Mouse (Mus musculus) heart, postnatal 10 days (tissue): ENCODE measurements around the gene Dnal1. TPM values are rescaled to one million over a fixed set of nuclear protein-coding genes. Genes with fewer than 3 reads are reported as not detected.

Experiments
- DNase-seq, 2 experiments: peaks; one replicate each; pipeline ENCODE4 v3.0.0; 2021
- intact Hi-C: fragments of 180-260 bp; cut with DNase I; formaldehyde crosslinking; loops from one replicate; pipeline ENCODE4 v1.15.1; 2025
- total RNA-seq, 2 experiments: library from RNA; stranded (reverse); gene quantifications; 2 replicates each; pipeline ENCODE4 v1.2.3; 2021

Gene Dnal1
- total RNA-seq, 2 experiments from 2014 or later, result 10.3 to 10.6 TPM

DNA sequence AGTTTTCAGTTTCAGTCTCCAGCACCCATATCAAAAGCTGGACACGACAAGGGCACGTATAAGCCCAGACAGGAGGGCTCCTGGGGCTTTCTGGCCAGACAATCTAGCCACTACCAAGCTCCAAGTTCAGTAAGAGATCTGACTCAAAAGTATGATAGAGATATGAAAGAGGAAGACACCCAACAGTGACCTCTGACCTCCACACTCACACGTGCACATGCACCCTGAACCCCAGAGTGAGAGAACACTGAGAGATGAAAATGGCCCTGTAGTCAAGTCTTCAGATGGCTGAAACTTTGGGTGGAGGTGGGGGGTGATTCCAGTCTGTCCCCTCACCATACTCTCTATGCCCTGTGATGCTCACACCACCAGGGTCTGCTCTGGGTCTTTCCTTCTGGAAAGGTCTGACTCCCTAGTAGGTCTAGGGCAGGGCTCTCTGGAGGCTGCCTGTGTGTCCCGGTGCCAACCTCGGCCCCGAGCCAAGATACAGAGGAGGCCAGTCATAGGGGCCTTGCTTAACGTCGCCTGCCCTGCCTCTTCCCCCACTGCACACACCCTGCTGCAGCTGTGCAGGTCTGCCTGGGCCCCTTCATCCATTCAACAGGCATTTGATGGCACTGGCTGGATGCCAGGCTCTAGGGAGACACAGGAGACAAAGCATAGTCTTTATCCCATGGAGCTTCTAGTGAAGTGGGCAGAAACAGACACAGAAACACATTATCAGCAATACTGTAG, 66.7 kb downstream of the Dnal1 start:
- intact Hi-C loops, result no loop called here
- DNase-seq, result peak; percentile 87 to 88

DNA sequence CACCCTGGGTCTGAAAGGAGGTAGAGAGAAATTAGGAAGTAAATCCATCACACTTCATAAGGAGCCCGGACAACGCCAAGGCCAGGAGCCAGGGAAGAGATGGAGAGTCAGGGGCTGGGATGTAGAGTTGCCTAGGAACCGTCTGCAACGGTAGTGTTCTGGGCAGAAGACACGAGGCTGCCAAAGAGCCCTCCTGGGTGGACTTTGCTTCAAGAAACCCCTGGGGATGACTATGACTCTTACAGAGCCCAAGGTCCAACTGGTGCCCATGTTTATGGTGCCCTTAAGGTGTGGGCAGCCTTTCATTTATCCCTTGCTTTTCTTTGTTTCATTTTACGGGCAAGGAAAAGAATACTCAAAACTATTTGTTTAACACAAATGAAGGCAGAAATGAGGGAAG, 67.8 kb downstream of the Dnal1 start:
- no peak for DNase-seq
- intact Hi-C loops, result no loop called here

DNA sequence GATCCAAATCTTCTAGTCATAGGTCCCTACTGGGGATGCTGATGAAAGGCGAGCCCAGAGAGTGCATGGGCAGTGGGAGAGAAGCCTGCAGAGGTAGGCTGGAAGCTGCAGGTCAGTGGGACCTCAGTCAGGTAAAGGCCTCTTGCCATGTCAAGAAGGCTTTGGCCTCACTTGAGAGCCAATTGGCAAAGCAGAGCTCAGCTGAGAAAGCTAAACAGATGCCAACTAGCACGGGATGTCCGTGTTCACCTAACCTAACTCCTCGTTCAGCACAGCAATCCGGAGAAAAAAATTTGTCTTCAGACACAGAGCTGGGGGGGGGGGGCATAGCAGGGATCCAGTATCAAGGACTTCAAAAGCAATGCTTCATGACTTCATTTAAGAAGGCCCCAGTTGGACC, 70.8 kb downstream of the Dnal1 start:
- DNase-seq, result no peak
- intact Hi-C loops, result no loop called here

GRCm38 (mm10) chr12:84185547-84185946, 71.4 kb downstream of the Dnal1 start:
- DNase-seq, result no peak
- intact Hi-C loops, result no loop called here

DNA sequence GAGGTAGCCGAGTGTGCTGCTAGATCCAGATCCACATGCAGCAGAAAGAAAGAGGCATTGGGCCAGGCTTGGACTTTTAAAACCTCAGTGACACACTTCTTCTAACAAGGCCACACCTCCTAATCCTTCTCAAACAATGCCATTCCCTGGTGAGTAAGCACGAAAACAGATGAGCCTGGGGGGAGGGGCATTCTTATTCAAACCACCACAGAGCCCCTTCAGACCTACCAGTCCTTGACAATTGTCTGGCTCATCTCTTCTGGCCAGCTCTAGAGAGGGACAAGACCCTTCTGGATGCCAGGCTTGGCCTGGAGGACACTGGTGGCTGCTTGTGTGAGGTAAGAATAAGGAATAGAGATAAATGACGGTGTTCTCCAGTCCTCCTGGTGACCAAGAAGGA, 72.4 kb downstream of the Dnal1 start:
- intact Hi-C loops, result no loop called here
- DNase-seq, result no peak

GRCm38 (mm10) chr12:84186950-84187349, 72.8 kb downstream of the Dnal1 start:
- DNase-seq, result peak; percentile 62 to 63
- intact Hi-C loops, result no loop called here

DNA sequence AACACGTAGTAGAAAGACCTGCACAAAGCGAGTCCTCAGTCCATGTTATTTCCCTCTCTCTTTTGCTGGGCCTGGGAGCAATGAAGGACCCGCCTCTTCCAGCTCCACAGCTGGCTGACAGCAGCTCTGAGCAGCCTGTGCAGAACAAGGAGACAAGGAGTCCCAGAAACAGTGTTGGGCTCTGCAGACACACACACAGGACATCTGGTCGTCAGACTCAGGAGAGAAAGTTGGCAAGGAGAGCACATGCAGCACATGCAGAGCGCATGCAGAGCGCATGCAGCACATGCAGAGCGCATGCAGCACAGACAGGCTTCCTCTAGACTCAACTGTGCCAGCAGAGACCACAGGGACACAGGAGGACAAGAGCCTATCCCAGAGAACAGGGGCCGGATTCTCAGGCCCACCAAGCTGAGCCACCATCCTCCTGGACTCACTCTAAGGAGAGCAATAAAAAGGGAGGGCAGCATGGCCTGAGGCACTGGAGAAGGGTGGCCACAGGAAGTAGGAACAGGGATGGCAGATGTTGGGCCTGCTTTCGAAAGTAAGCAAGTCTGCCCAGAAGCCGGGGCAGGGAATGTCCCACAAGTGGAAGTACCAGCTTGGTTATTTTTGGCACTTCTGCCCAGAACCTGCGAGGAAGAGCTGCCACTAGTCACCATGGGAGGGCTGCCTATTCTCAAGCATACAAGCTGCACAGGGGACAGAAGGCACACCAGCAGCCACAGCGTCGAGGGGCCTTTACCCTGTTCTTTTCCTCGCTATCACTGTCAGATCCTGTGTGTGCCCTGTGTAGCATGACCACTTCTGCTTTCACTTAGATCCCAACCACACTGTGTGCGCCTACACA, 73.8 kb downstream of the Dnal1 start:
- peak; percentile 65 to 66 for DNase-seq
- intact Hi-C loops, result no loop called here

DNA sequence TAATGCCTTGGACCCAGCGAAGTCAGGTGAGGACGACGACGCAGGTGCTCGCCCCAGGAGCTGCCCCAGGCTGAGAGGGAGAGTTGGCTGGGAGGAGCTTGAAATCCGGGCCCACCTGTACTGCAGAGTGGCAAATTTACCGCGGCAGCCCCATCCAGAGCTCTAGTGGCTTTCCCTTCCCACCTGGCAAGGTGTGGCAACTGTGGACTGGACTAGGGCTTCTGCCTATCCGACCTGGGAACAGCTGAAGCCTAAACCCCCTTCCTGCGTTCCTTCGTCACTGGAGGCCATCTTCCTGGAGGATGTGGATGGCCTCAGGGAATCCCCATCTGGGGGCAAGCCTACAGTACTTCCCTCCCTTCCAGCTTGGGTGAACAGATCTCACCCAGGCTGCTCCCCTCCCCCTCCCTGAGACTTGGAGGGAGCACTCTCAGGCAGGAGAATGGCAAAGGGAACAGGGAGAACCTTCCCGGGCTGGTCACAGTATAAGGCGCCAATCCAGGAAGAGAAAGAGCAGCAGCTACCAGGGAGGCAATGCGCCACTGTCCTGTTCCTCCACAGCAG, 74.8 kb downstream of the Dnal1 start:
- intact Hi-C loops, result no loop called here
- no peak for DNase-seq

- DNase-seq, result no peak
- intact Hi-C loops, result no loop called here
Measured at GRCm38 (mm10) chr12:84190151-84190820, 76.1 kb downstream of the Dnal1 start.

DNA sequence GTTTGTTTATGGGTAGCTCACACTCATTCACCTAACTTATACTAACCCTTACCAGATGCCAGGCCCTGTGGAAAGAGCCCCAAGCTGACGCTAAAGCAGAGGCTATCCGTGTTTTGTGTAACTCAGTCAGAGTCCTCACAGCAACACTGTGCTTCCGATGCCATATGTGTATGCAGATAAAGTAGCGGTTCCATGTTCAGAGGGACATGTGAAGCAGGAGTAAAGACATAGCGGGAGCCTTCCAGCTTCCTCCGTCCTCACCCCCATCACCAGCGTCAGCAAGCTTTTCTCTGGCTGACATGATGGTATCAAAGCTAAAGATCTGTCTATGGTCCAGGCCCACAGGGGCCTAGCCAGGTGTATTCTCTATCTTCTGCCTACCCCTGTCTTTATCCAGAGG, 77.0 kb downstream of the Dnal1 start:
- no peak for DNase-seq
- intact Hi-C loops, result no loop called here

DNA sequence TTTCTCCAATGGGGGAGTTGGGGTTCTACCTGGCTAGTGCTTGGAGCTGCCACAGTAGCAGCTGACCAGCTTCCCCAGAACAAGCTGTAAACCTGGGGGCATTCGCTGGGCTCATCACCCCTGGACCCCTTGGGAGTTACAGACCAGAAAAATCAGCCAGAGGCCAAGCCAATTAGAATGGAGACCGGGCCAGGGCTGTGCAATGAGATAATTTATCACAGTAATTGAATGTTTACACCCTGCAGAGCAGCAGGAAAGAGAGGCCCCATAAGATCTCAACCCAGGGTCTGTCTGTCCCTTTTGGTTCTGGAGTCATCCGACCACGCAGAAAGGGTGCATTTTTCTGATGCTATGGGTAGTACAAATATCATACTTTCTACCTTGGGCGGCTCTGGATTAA, 77.6 kb downstream of the Dnal1 start:
- DNase-seq, result no peak
- intact Hi-C loops, result no loop called here

GRCm38 (mm10) chr12:84192280-84192679, 78.1 kb downstream of the Dnal1 start:
- no peak for DNase-seq
- intact Hi-C loops, result no loop called here

GRCm38 (mm10) chr12:84192741-84193641, 78.8 kb downstream of the Dnal1 start:
- intact Hi-C loops, result no loop called here
- peak; percentile 79 to 85 for DNase-seq

DNA sequence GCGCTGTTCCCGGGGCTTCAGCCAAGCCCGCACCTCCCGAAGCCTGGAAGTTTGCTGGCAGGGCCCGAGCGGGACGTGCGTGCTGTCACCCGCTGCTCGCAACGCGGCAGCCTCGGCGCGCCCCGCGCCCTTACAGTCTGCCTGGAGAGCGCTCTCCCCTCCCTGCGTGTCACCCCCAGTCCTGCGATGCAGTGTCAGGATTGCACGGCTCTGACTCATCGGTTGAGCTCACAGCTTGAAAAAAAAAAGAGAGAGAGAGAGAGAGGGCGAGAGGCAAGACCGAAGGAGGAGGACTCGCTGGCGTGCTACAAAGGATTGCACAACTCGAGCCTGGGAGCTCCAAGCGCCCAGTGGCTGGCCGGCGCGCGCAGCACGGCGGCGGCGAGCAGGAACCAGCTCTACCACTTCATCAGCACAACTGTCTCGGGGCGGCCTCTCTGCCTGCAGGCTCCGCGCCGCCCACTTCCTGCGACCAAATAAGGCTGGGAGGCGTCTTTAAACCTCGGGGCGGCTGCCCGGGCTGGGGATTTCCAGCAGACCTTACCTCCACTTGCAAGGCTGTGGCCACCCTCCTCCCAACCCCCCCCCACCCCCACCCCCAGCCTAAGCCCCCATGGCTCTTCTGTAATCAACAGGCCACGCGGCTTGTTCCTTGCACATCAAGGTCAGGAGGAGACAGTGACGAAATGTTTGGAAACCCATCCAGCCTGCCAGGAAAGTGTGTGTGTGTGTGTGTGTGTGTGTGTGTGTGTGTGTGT, 79.7 kb downstream of the Dnal1 start:
- intact Hi-C loops, result loop anchor here (2.0 kb wide), 1 partner anchor 25 kb away; the partner anchor contains the start of gene Elmsan1
- DNase-seq, result peak; percentile 94 to 96

GRCm38 (mm10) chr12:84194400-84195109, 80.4 kb downstream of the Dnal1 start:
- no peak for DNase-seq
- intact Hi-C loops, result loop anchor here (2.0 kb wide), 1 partner anchor 24 kb away; the partner anchor contains the start of gene Elmsan1

DNA sequence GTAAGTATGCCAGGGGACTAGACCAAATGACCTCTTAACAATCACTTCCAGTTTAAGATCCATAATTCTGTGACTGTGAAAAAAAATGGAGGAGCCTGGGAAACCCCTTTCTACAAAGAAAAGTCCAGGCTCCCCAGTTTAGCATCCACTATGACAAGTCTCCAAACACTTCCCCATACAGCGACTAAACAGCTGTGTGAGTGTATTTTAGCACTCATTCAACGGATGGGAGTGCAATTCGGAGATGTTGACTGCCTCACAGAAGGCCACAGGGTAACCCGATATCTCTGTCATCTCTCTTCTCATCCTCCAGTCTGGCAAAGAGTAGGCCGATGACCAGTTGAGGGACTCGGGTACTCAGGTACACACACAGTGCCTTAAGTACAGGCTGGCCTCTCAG, 81.0 kb downstream of the Dnal1 start:
- intact Hi-C loops, result loop anchor here (2.0 kb wide), 1 partner anchor 24 kb away; the partner anchor contains the start of gene Elmsan1
- DNase-seq, result no peak
